Mouse (Mus musculus): ENCODE results near the gene Ric1. TPM values are rescaled to one million over a fixed set of nuclear protein-coding genes. Genes with fewer than 3 reads are reported as not detected.
"Not testable (repeated sequence)": the region's sequence is repeated elsewhere in the genome, so short reads cannot be mapped to it uniquely, and the experiment has no call there.

Gene Ric1
- polyA plus RNA-seq, 1 experiment from 2014 or later, result 7.6 TPM

GRCm38 (mm10) chr19:29526837-29527236 is 4.8 kb downstream of the Ric1 start:
- no peak overlapping the region for H3K4me2 ChIP-seq
- DNase-seq (ENCODE audit: low spot score), result no peak
- H3K27ac ChIP-seq (ENCODE audit: low read depth, low read length), result no peak overlapping the region
- no peak overlapping the region for H3K9ac ChIP-seq (ENCODE audit: low read depth, low read length)
- no peak overlapping the region for H3K4me3 ChIP-seq (ENCODE audit: low read depth, low read length)
- H3K9me3 ChIP-seq (ENCODE audit: control insufficient read depth, low read length), result no peaks in the 10 kb centered on the region
- no peak for ATAC-seq (replicated peaks; ENCODE audit: low FRiP score)
- no peaks in the 10 kb centered on the region for H3K4me1 ChIP-seq (replicated peaks; ENCODE audit: control insufficient read depth, insufficient read depth, low read length)
- no peaks in the 10 kb centered on the region for H3K36me3 ChIP-seq (ENCODE audit: control insufficient read depth, insufficient read depth, low read length)
- H3K27me3 ChIP-seq (replicated peaks; ENCODE audit: control insufficient read depth, insufficient read depth, low read length), result no peaks in the 10 kb centered on the region

- H3K4me3 ChIP-seq (ENCODE audit: low read depth, low read length), result no peak overlapping the region
- H3K36me3 ChIP-seq (ENCODE audit: control insufficient read depth, insufficient read depth, low read length), result no peaks in the 10 kb centered on the region
- H3K9ac ChIP-seq (ENCODE audit: low read depth, low read length), result no peak overlapping the region
- H3K9me3 ChIP-seq (ENCODE audit: control insufficient read depth, low read length), result no peaks in the 10 kb centered on the region
- no peaks in the 10 kb centered on the region for H3K27me3 ChIP-seq (replicated peaks; ENCODE audit: control insufficient read depth, insufficient read depth, low read length)
- no peak for ATAC-seq (replicated peaks; ENCODE audit: low FRiP score)
- 90% methylated on average over 4 of the region's 4 CpGs for WGBS
- no peak overlapping the region for H3K27ac ChIP-seq (ENCODE audit: low read depth, low read length)
- no peak overlapping the region for H3K4me2 ChIP-seq
- no peaks in the 10 kb centered on the region for H3K4me1 ChIP-seq (replicated peaks; ENCODE audit: control insufficient read depth, insufficient read depth, low read length)
- DNase-seq (ENCODE audit: low spot score), result no peak
Measured at GRCm38 (mm10) chr19:29527299-29527698, 5.2 kb downstream of the Ric1 start.

- Histone ChIP-seq H3K27ac (ENCODE audit: low read depth, low read length) (no peak overlapping the region), H3K9me3 (ENCODE audit: control insufficient read depth, low read length) (no peaks in the 10 kb centered on the region), H3K4me3 (ENCODE audit: low read depth, low read length) (no peak overlapping the region), H3K4me1 (replicated peaks; ENCODE audit: control insufficient read depth, insufficient read depth, low read length) (no peaks in the 10 kb centered on the region), H3K27me3 (replicated peaks; ENCODE audit: control insufficient read depth, insufficient read depth, low read length) (no peaks in the 10 kb centered on the region), H3K4me2 (no peak overlapping the region), H3K36me3 (ENCODE audit: control insufficient read depth, insufficient read depth, low read length) (no peaks in the 10 kb centered on the region), H3K9ac (ENCODE audit: low read depth, low read length) (no peak overlapping the region)
- 60% methylated on average over 2 of the region's 2 CpGs for WGBS
- ATAC-seq (replicated peaks; ENCODE audit: low FRiP score) (no peak), DNase-seq (ENCODE audit: low spot score) (no peak)
Measured at GRCm38 (mm10) chr19:29528568-29528967, 6.5 kb downstream of the Ric1 start.

- Histone ChIP-seq H3K9ac (ENCODE audit: low read depth, low read length) (no peak overlapping the region), H3K4me3 (ENCODE audit: low read depth, low read length) (no peak overlapping the region), H3K4me1 (replicated peaks; ENCODE audit: control insufficient read depth, insufficient read depth, low read length) (no peaks in the 10 kb centered on the region), H3K4me2 (no peak overlapping the region), H3K27ac (ENCODE audit: low read depth, low read length) (no peak overlapping the region), H3K27me3 (replicated peaks; ENCODE audit: control insufficient read depth, insufficient read depth, low read length) (no peaks in the 10 kb centered on the region), H3K36me3 (ENCODE audit: control insufficient read depth, insufficient read depth, low read length) (peaks cover 6% of the 10 kb centered on the region; the same call in 1 of the 2 replicates), H3K9me3 (ENCODE audit: control insufficient read depth, low read length) (no peaks in the 10 kb centered on the region)
- ATAC-seq (replicated peaks; ENCODE audit: low FRiP score) (no peak), DNase-seq (ENCODE audit: low spot score) (no peak)
- 76% methylated on average over 5 of the region's 5 CpGs for WGBS
Measured at GRCm38 (mm10) chr19:29534030-29534429, 11.9 kb downstream of the Ric1 start.

- H3K36me3 ChIP-seq (ENCODE audit: control insufficient read depth, insufficient read depth, low read length), result no peaks in the 10 kb centered on the region
- H3K27ac ChIP-seq (ENCODE audit: low read depth, low read length), result no peak overlapping the region
- H3K4me2 ChIP-seq, result no peak overlapping the region
- no peaks in the 10 kb centered on the region for H3K4me1 ChIP-seq (replicated peaks; ENCODE audit: control insufficient read depth, insufficient read depth, low read length)
- no peak overlapping the region for H3K9ac ChIP-seq (ENCODE audit: low read depth, low read length)
- no peak overlapping the region for H3K4me3 ChIP-seq (ENCODE audit: low read depth, low read length)
- no peaks in the 10 kb centered on the region for H3K9me3 ChIP-seq (ENCODE audit: control insufficient read depth, low read length)
- no peak for DNase-seq (ENCODE audit: low spot score)
- no peaks in the 10 kb centered on the region for H3K27me3 ChIP-seq (replicated peaks; ENCODE audit: control insufficient read depth, insufficient read depth, low read length)
- WGBS, result 80% methylated on average over 8 of the region's 8 CpGs
- ATAC-seq (replicated peaks; ENCODE audit: low FRiP score), result no peak
Measured at GRCm38 (mm10) chr19:29542256-29542970, 20.3 kb downstream of the Ric1 start.

GRCm38 (mm10) chr19:29544026-29544425 is 21.9 kb downstream of the Ric1 start:
- WGBS, result 90% methylated on average over 6 of the region's 6 CpGs
- Histone ChIP-seq H3K9ac (ENCODE audit: low read depth, low read length) (no peak overlapping the region), H3K4me2 (no peak overlapping the region), H3K4me3 (ENCODE audit: low read depth, low read length) (no peak overlapping the region), H3K9me3 (ENCODE audit: control insufficient read depth, low read length) (no peaks in the 10 kb centered on the region), H3K36me3 (ENCODE audit: control insufficient read depth, insufficient read depth, low read length) (no peaks in the 10 kb centered on the region), H3K27ac (ENCODE audit: low read depth, low read length) (no peak overlapping the region), H3K4me1 (replicated peaks; ENCODE audit: control insufficient read depth, insufficient read depth, low read length) (no peaks in the 10 kb centered on the region), H3K27me3 (replicated peaks; ENCODE audit: control insufficient read depth, insufficient read depth, low read length) (no peaks in the 10 kb centered on the region)
- ATAC-seq (replicated peaks; ENCODE audit: low FRiP score) (no peak), DNase-seq (ENCODE audit: low spot score) (no peak)

- H3K4me1 ChIP-seq (replicated peaks; ENCODE audit: control insufficient read depth, insufficient read depth, low read length), result no peaks in the 10 kb centered on the region
- H3K27me3 ChIP-seq (replicated peaks; ENCODE audit: control insufficient read depth, insufficient read depth, low read length), result no peaks in the 10 kb centered on the region
- ATAC-seq (replicated peaks; ENCODE audit: low FRiP score) (no peak), DNase-seq (ENCODE audit: low spot score) (no peak)
- H3K9me3 ChIP-seq (ENCODE audit: control insufficient read depth, low read length), result no peaks in the 10 kb centered on the region
- no peak overlapping the region for H3K4me3 ChIP-seq (ENCODE audit: low read depth, low read length)
- WGBS, result 80% methylated on average over 2 of the region's 2 CpGs
- no peak overlapping the region for H3K4me2 ChIP-seq
- H3K36me3 ChIP-seq (ENCODE audit: control insufficient read depth, insufficient read depth, low read length), result no peaks in the 10 kb centered on the region
- no peak overlapping the region for H3K9ac ChIP-seq (ENCODE audit: low read depth, low read length)
- H3K27ac ChIP-seq (ENCODE audit: low read depth, low read length), result no peak overlapping the region
Measured at GRCm38 (mm10) chr19:29550618-29551017, 28.5 kb downstream of the Ric1 start.

GRCm38 (mm10) chr19:29551128-29551527 is 29.0 kb downstream of the Ric1 start:
- no peaks in the 10 kb centered on the region for H3K9me3 ChIP-seq (ENCODE audit: control insufficient read depth, low read length)

GRCm38 (mm10) chr19:29551980-29552379 is 29.9 kb downstream of the Ric1 start:
- not testable (repeated sequence) for H3K9ac ChIP-seq (ENCODE audit: low read depth, low read length); H3K27ac ChIP-seq (ENCODE audit: low read depth, low read length); H3K4me2 ChIP-seq; ATAC-seq (replicated peaks; ENCODE audit: low FRiP score); H3K27me3 ChIP-seq (replicated peaks; ENCODE audit: control insufficient read depth, insufficient read depth, low read length); H3K4me1 ChIP-seq (replicated peaks; ENCODE audit: control insufficient read depth, insufficient read depth, low read length); H3K4me3 ChIP-seq (ENCODE audit: low read depth, low read length); H3K36me3 ChIP-seq (ENCODE audit: control insufficient read depth, insufficient read depth, low read length); H3K9me3 ChIP-seq (ENCODE audit: control insufficient read depth, low read length); DNase-seq (ENCODE audit: low spot score)
- 90% methylated on average over 1 of the region's 1 CpGs for WGBS

More at GRCm38 (mm10) chr19:29551128-29551527, 29.0 kb downstream of the Ric1 start:
- H3K4me3 ChIP-seq (ENCODE audit: low read depth, low read length), result no peak overlapping the region
- no peak for ATAC-seq (replicated peaks; ENCODE audit: low FRiP score)
- WGBS, result 81% methylated on average over 1 of the region's 1 CpGs
- DNase-seq (ENCODE audit: low spot score), result no peak
- H3K27ac ChIP-seq (ENCODE audit: low read depth, low read length), result no peak overlapping the region
- H3K4me1 ChIP-seq (replicated peaks; ENCODE audit: control insufficient read depth, insufficient read depth, low read length), result no peaks in the 10 kb centered on the region
- no peak overlapping the region for H3K9ac ChIP-seq (ENCODE audit: low read depth, low read length)
- H3K27me3 ChIP-seq (replicated peaks; ENCODE audit: control insufficient read depth, insufficient read depth, low read length), result no peaks in the 10 kb centered on the region
- no peaks in the 10 kb centered on the region for H3K36me3 ChIP-seq (ENCODE audit: control insufficient read depth, insufficient read depth, low read length)
- no peak overlapping the region for H3K4me2 ChIP-seq

Data from liver, embryonic 11.5 days (tissue).